Mouse (Mus musculus): ENCODE data around the gene Kcne1. TPM values are rescaled to one million over a fixed set of nuclear protein-coding genes. Genes with fewer than 3 reads are reported as not detected.

Kcne1 gene
- polyA plus RNA-seq, 1 experiment = not detected

DNA sequence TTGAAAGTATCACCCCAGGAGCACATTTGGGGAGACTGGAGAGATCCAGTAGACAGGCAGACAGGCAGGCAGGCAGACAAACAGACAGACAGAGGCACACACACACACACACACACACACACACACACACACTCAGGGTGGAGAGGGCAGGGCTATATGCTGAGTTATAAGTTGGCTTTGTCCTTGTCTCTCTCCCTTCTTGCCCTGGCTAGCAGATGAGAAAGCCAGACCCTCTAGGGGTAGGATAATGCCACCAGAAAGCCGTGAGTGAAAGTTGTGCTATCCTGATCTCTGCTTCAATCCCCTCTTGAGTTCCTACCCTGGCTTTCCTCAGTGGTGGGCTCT is 34.2 kb downstream of the Kcne1 start:
- no peak overlapping the region for H3K27ac ChIP-seq (ENCODE audit: insufficient read depth, low read depth, low read length)
- no peak overlapping the region for H3K4me3 ChIP-seq (ENCODE audit: insufficient read depth, low read depth, low read length)
- no peak for TF ChIP-seq CTCF (IDR thresholded peaks at IDR 0.05; ENCODE audit: insufficient read depth, low read depth, low read length)
- TF ChIP-seq POLR2A (IDR thresholded peaks at IDR 0.05; ENCODE audit: insufficient read depth, low read depth, low read length) = no peak
- H3K4me1 ChIP-seq (ENCODE audit: control insufficient read depth, insufficient read depth, low read length) = no peaks in the 10 kb centered on the region
- WGBS = 86% methylated on average over 1 of the region's 1 CpGs

DNA sequence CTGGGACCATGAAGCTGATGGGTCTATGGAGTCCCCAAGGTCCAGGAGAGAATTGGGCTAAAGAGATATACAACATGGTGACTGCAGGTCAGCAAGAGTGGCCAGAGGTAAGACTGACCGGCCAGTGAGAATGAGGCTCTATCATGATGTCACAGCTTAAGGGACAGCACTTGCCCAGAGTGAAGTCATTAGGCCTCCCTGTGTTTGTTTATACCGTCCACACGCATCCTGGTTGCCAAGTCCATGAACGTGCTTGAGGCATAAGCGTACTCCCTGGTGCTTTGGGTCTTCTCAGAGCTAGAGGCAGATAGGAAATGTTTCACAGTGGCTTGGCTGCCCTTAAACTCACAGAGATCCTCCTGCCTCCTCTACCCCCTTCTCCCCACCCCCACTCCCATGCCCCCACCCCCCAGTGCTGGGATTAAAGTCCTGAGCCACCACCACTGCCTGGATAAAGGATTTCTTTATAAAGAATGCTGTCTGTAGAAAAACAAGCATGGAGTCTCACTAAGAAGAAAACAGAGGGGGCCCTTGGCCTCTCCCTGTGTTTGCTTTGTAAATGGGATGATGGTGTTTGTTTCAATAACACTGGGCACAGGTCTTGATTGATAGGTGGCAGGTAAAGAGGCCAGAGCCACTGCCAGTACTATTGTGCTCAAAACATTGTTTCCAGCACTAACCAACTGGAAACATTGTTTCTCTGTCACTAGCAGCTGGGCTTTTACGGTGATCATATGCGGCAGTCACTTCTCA is 34.8 kb downstream of the Kcne1 start:
- Histone ChIP-seq H3K4me3 (ENCODE audit: insufficient read depth, low read depth, low read length) (no peak overlapping the region), H3K27ac (ENCODE audit: insufficient read depth, low read depth, low read length) (no peak overlapping the region), H3K4me1 (ENCODE audit: control insufficient read depth, insufficient read depth, low read length) (no peaks in the 10 kb centered on the region)
- 58% methylated on average over 7 of the region's 7 CpGs for WGBS
- TF ChIP-seq CTCF (IDR thresholded peaks at IDR 0.05; ENCODE audit: insufficient read depth, low read depth, low read length) (no peak), POLR2A (IDR thresholded peaks at IDR 0.05; ENCODE audit: insufficient read depth, low read depth, low read length) (no peak)

DNA sequence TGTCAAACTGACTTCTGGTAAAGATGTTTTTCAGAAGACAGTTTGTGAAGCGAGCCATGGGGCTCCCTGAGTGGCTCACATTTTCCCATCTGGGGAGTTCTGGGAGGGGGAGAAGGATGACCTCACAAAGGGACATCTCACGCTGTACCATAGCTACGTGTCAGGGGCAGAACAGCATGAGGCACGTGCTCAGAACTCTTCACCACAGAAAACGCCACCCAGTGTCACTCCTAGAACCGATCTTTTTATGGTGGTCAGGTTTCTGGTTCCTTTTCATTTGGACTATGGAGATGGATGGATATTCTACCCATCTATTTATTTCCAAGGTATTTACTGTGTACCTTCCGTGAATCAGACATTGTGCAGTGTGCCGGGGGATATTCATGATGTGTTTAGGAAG is 37.9 kb downstream of the Kcne1 start, which contains the start of gene Fam243:
Fam243 (minus strand) TSS at position 101 of the 400 bp plus-strand sequence.
- TF ChIP-seq CTCF (IDR thresholded peaks at IDR 0.05; ENCODE audit: insufficient read depth, low read depth, low read length) (no peak), POLR2A (IDR thresholded peaks at IDR 0.05; ENCODE audit: insufficient read depth, low read depth, low read length) (no peak)

DNA sequence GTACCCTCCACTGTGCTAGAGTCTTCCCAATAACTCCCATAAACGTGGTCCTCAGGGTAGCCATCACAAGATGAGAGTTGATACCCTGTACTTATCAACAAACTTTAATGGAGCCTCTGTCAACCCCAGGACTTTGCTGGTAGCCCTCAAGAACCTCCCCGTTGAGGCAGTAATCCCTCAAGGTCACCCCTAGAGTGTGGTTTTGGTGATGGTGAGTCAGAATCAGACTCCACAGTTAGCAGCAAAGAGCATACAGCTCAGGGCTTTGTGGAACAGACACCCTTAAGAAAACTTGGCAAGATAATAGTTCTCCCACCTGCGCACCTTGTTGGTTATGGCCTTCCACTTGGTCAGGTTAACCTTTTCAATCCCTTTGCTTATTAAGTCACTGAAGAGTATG is 38.9 kb downstream of the Kcne1 start:
- 93% methylated on average over 3 of the region's 3 CpGs for WGBS
- Histone ChIP-seq H3K4me1 (ENCODE audit: control insufficient read depth, insufficient read depth, low read length) (no peaks in the 10 kb centered on the region), H3K4me3 (ENCODE audit: insufficient read depth, low read depth, low read length) (no peak overlapping the region), H3K27ac (ENCODE audit: insufficient read depth, low read depth, low read length) (no peak overlapping the region)
- TF ChIP-seq POLR2A (IDR thresholded peaks at IDR 0.05; ENCODE audit: insufficient read depth, low read depth, low read length) = no peak
- no peak for TF ChIP-seq CTCF (IDR thresholded peaks at IDR 0.05; ENCODE audit: insufficient read depth, low read depth, low read length)

More for the DNA sequence above, 37.9 kb downstream of the Kcne1 start, which contains the start of gene Fam243:
- 95% methylated on average over 8 of the region's 8 CpGs for WGBS
- Histone ChIP-seq H3K27ac (ENCODE audit: insufficient read depth, low read depth, low read length) (no peak within 1 kb of the TSS), H3K4me1 (ENCODE audit: control insufficient read depth, insufficient read depth, low read length) (no peaks in the 10 kb centered on the region), H3K4me3 (ENCODE audit: insufficient read depth, low read depth, low read length) (no peak within 1 kb of the TSS)

DNA sequence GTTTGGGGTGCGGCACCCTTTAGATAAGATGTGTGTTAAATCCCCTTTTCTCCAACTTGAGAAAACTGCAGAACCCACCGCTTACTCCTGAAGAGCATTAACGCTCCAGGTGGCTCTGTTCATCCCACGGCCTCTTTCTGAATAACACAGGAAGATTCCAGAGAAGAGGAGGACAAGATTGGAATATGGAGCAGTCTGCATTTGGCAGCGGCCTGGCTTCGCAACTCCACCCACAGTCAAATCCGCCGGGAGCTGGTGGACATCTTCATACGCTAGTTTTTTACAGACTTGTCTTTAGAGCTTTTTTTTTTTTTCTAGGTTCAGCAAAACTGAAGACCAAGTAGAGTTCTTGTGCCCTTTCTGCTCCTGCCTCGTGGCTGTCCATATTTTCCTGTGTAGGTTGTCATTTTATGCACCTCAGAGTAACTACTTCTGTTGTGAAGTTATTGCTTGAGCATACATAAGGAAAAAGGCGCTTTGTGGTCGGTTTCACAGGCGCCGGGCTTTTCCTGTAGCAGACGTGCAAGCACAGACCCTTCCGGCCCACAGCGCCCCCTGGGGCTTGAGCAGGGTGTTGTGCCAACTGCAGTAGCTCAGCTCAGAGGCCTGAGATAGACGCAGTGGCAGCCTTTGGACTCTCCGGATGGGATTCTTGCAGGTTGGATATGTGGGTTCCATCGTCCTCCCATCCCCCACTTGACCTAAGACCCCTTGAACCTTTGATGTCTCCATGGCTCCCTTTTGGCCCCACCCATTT is 39.7 kb downstream of the Kcne1 start:
- Histone ChIP-seq H3K4me3 (ENCODE audit: insufficient read depth, low read depth, low read length) (no peak overlapping the region), H3K4me1 (ENCODE audit: control insufficient read depth, insufficient read depth, low read length) (no peaks in the 10 kb centered on the region), H3K27ac (ENCODE audit: insufficient read depth, low read depth, low read length) (no peak overlapping the region)
- WGBS = 66% methylated on average over 20 of the region's 20 CpGs
- no peak for TF ChIP-seq CTCF (IDR thresholded peaks at IDR 0.05; ENCODE audit: insufficient read depth, low read depth, low read length)
- no peak for TF ChIP-seq POLR2A (IDR thresholded peaks at IDR 0.05; ENCODE audit: insufficient read depth, low read depth, low read length)

DNA sequence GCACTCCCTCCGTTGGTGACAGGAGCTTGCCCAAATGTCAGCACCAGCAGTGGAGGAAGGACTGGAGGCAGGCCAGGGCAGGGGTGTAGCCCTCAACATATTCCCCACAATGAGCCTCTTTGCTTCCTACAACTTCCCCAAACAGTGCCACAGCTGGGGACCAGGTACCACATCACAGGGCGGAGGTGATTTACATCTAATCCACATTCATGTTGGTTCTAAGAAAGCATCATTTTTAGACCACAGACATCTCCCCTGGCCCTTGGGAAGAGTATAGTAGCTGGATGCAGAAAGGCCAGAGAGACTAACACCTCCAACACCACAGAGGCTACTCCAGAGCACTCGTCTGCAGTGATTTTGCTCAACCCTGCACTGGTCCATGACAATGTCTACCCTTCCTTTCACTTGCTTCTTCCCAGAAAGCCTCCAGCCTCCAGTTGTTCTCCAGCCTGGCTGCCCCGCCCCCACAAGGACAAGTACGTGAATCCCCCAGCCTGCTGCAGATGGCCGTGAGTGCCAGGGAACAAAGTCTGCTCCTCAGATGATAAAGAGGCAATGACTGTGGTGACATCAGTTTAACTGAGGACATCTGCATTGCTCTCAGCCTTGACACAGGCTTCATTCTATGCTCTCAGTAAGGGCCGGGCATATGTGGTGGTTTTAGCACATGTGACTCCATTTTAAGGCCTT is 43.1 kb downstream of the Kcne1 start:
- Histone ChIP-seq H3K4me3 (ENCODE audit: insufficient read depth, low read depth, low read length) (no peak overlapping the region), H3K27ac (ENCODE audit: insufficient read depth, low read depth, low read length) (no peak overlapping the region), H3K4me1 (ENCODE audit: control insufficient read depth, insufficient read depth, low read length) (no peaks in the 10 kb centered on the region)
- TF ChIP-seq CTCF (IDR thresholded peaks at IDR 0.05; ENCODE audit: insufficient read depth, low read depth, low read length) (no peak), POLR2A (IDR thresholded peaks at IDR 0.05; ENCODE audit: insufficient read depth, low read depth, low read length) (no peak)
- WGBS = 88% methylated on average over 7 of the region's 7 CpGs

DNA sequence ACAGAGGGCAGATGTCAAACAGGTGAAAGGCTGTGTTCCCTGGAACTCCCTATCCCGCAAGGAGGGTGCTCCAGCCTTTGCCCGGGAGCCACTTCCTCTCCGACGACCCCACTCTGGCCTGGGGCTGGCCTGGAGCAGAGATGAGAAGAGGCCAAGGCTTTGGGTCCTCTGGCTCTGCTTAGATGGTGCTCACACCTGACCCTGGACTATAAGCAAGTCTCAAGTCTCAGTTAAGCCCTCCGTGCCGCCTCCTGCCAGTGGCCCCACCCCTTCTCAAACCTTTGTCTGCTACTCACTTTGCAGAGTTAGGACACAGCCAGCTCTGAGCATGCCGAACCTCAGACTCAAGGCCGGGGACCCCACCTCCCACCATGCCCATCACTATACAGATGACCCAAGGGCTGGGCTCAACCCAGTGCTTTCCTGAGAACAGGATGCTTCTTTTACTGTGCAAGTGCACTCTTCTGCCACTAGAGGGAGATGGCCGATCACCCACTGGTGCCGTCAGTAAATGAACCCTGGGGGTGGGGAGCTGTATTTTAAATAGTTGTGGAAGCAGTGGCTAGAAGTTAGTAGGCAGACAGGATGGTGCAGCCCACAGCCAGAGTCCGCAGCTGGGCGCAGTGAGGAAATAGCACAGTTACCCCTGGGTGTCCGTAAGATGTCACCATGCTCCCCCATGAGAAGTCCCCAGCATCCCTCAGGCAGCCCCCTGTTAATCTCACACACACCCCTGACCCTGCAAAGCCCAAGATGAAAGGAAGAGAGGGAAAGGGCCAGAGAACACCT is 45.1 kb downstream of the Kcne1 start:
- WGBS = 44% methylated on average over 13 of the region's 13 CpGs

DNA sequence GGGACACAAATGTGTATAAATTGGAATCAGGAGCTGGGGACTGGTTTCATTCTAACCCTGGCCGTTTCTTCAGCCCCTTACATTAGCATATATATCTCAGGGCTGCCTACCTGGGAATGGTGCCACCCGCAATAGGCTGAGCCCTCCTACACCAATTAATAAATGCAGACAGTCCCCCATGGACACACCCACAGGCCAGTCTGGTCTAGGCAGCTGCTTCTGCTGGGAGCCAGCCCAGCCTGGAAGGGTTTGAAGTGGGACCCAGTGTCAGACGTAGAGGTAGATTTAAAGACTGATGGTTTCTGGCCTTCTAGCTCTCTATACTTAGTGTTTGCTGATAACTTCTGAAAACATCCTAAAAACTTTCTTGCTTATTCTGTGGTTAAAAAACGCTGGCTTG is 50.1 kb downstream of the Kcne1 start:
- H3K4me3 ChIP-seq (ENCODE audit: insufficient read depth, low read depth, low read length) = no peak overlapping the region
- no peaks in the 10 kb centered on the region for H3K4me1 ChIP-seq (ENCODE audit: control insufficient read depth, insufficient read depth, low read length)
- no peak overlapping the region for H3K27ac ChIP-seq (ENCODE audit: insufficient read depth, low read depth, low read length)
- WGBS = 48% methylated on average over 4 of the region's 4 CpGs
- TF ChIP-seq POLR2A (IDR thresholded peaks at IDR 0.05; ENCODE audit: insufficient read depth, low read depth, low read length) (no peak), CTCF (IDR thresholded peaks at IDR 0.05; ENCODE audit: insufficient read depth, low read depth, low read length) (no peak)

More for the DNA sequence above, 45.1 kb downstream of the Kcne1 start:
- Histone ChIP-seq H3K4me3 (ENCODE audit: insufficient read depth, low read depth, low read length) (no peak overlapping the region), H3K4me1 (ENCODE audit: control insufficient read depth, insufficient read depth, low read length) (no peaks in the 10 kb centered on the region), H3K27ac (ENCODE audit: insufficient read depth, low read depth, low read length) (no peak overlapping the region)
- TF ChIP-seq POLR2A (IDR thresholded peaks at IDR 0.05; ENCODE audit: insufficient read depth, low read depth, low read length) (no peak), CTCF (IDR thresholded peaks at IDR 0.05; ENCODE audit: insufficient read depth, low read depth, low read length) (peak; percentile 51; the same call in 1 of the 2 replicates)

Data from olfactory bulb, adult 2 months (tissue).